Mouse (Mus musculus) G1E (cell line): Measurements from ENCODE around the gene Sult2b1.

Experiments
- CTCF ChIP-seq: IDR thresholded peaks from 2 replicates; pipeline ENCODE4 v1.5.1; 2012; ENCODE audit warnings: low read depth, low read length, inconsistent platforms, mixed read lengths
- GATA1 ChIP-seq: IDR thresholded peaks from 2 replicates; pipeline ENCODE4 v1.6.1; 2012; ENCODE audit warnings: borderline replicate concordance, low read length, inconsistent platforms, mixed read lengths
- POLR2AphosphoS5 ChIP-seq: IDR thresholded peaks from 2 replicates; pipeline ENCODE4 v1.6.1; 2012; ENCODE audit warnings: low read depth, low read length, inconsistent platforms; ENCODE audit not compliant: insufficient replicate concordance

- TF ChIP-seq GATA1 (no peak), POLR2AphosphoS5 (no peak), CTCF (no peak)
These were observed 31.5 kb upstream of the Sult2b1 start for GRCm38 (mm10) chr7:45815984-45816351.
